In the genomic region with DNA sequence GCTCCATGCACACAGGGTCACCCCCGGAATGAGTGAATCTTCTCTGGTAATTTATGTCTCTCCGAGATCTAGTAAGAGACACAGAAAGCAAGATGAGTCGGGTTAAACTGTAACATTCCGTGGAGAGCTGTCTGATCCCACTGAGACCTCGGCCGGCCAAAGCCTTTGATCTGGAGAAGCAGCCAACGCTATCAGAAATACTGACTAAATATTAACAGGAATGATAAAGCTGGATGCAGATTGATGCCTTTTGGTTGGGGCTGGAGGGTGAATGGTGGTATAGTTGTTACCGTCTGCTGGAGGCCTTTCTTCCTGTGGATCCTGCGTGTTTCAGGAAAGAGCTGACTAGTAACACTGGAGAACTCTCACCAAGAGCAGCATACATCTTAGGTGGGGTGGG, we compare ENCODE assay signal across 29 mouse cellular contexts. TPM values are rescaled to one million over a fixed set of nuclear protein-coding genes. Genes with fewer than 3 reads are reported as not detected.
DNase-seq lines count a peak whose midpoint lies in the region; ATAC-seq lines count a peak whose summit lies in the region.
"Had no signal": no experiment of that assay in that cellular context is flagged by ENCODE, and none has a peak within 500 bp of the region (broad histone marks: within the 10 kb centered on the region; RNA-seq: fewer than 3 reads in every experiment).

Gene Lect2, minus strand, starts transcription at position 102 of the 400 bp plus-strand sequence.

- peak within 1 kb of the TSS; percentile 16; the same call in 1 of the 2 replicates for H3K4me2 ChIP-seq in intestine, embryonic 14.5 days (ENCODE audit: low read length)
- peak within 1 kb of the TSS; percentile 32 for H3K4me2 ChIP-seq in liver, embryonic 15.5 days
- H3K4me2 ChIP-seq: embryonic facial prominence, embryonic 12.5 days; forebrain, embryonic 13.5 days; heart, embryonic 11.5 days; limb, embryonic 15.5 days; stomach, embryonic 15.5 days had no signal

- ATAC-seq in erythroblast, adult 5-6 weeks (replicated peaks; ENCODE audit: low FRiP score, poor library complexity, severe bottlenecking): no peak
- no peak for ATAC-seq in intestine, embryonic 14.5 days (replicated peaks; ENCODE audit: low FRiP score, low TSS enrichment, low read depth)
- no peak for ATAC-seq in liver, embryonic 15.5 days (ENCODE audit: insufficient read depth)
- ATAC-seq: forebrain, embryonic 13.5 days; lung, postnatal 0 days had no signal

- H3K9ac ChIP-seq in intestine, embryonic 14.5 days (ENCODE audit: low read length): no peak within 1 kb of the TSS
- H3K9ac ChIP-seq in liver, embryonic 15.5 days: no peak within 1 kb of the TSS
- H3K9ac ChIP-seq: embryonic facial prominence, embryonic 12.5 days; forebrain, embryonic 13.5 days; limb, embryonic 15.5 days; stomach, embryonic 15.5 days had no signal

- H3K4me3 ChIP-seq in erythroblast, embryonic 14.5 days (replicated peaks): peak within 1 kb of the TSS; percentile 23
- no peak within 1 kb of the TSS for H3K4me3 ChIP-seq in intestine, embryonic 14.5 days (ENCODE audit: low read depth, low read length)
- peak within 1 kb of the TSS; percentile 22 for H3K4me3 ChIP-seq in liver, embryonic 15.5 days (replicated peaks)
- H3K4me3 ChIP-seq: embryonic facial prominence, embryonic 12.5 days; forebrain, embryonic 13.5 days; gastrocnemius, adult 2 months; layer of hippocampus, adult 2 months; left cerebral cortex, adult 2 months; limb, embryonic 15.5 days; stomach, embryonic 15.5 days had no signal

- WGBS in intestine, embryonic 14.5 days: 55% methylated on average over 9 of the region's 9 CpGs
- 53% methylated on average over 9 of the region's 9 CpGs for WGBS in liver, embryonic 15.5 days (ENCODE audit: insufficient replicate concordance)

- H3K9me3 ChIP-seq in erythroblast, embryonic 14.5 days (ENCODE audit: control insufficient read depth, low read length): no peaks in the 10 kb centered on the region
- no peaks in the 10 kb centered on the region for H3K9me3 ChIP-seq in intestine, embryonic 14.5 days (ENCODE audit: control insufficient read depth, low read length)
- H3K9me3 ChIP-seq in liver, embryonic 15.5 days (replicated peaks): no peaks in the 10 kb centered on the region
- H3K9me3 ChIP-seq: embryonic facial prominence, embryonic 12.5 days; forebrain, embryonic 13.5 days; limb, embryonic 15.5 days; stomach, embryonic 15.5 days had no signal

- H3K36me3 ChIP-seq in erythroblast, embryonic 14.5 days (ENCODE audit: control insufficient read depth): no peaks in the 10 kb centered on the region
- H3K36me3 ChIP-seq in intestine, embryonic 14.5 days (ENCODE audit: control insufficient read depth, insufficient read depth, low read length): no peaks in the 10 kb centered on the region
- H3K36me3 ChIP-seq in liver, embryonic 15.5 days (replicated peaks): no peaks in the 10 kb centered on the region
- H3K36me3 ChIP-seq: embryonic facial prominence, embryonic 12.5 days; limb, embryonic 15.5 days; stomach, embryonic 15.5 days had no signal

- no peaks in the 10 kb centered on the region for H3K27me3 ChIP-seq in erythroblast, embryonic 14.5 days (ENCODE audit: control insufficient read depth)
- H3K27me3 ChIP-seq in intestine, embryonic 14.5 days (replicated peaks; ENCODE audit: control insufficient read depth, insufficient read depth, low read length): no peaks in the 10 kb centered on the region
- no peaks in the 10 kb centered on the region for H3K27me3 ChIP-seq in liver, embryonic 15.5 days
- H3K27me3 ChIP-seq: embryonic facial prominence, embryonic 12.5 days; forebrain, embryonic 13.5 days; limb, embryonic 15.5 days; stomach, embryonic 15.5 days had no signal

- H3K4me1 ChIP-seq in erythroblast, embryonic 14.5 days (ENCODE audit: control insufficient read depth): no peaks in the 10 kb centered on the region
- H3K4me1 ChIP-seq in intestine, embryonic 14.5 days (replicated peaks; ENCODE audit: control insufficient read depth, insufficient read depth, low read length): 0 out of 2 replicates have a peak, but pooled peaks cover 6% of the 10 kb centered on the region
- peaks cover 7% of the 10 kb centered on the region for H3K4me1 ChIP-seq in liver, embryonic 15.5 days (replicated peaks)
- H3K4me1 ChIP-seq: embryonic facial prominence, embryonic 12.5 days; limb, embryonic 15.5 days had no signal

- no peak within 1 kb of the TSS for H3K27ac ChIP-seq in intestine, embryonic 14.5 days (ENCODE audit: low read depth)
- no peak within 1 kb of the TSS for H3K27ac ChIP-seq in liver, embryonic 15.5 days (replicated peaks)
- H3K27ac ChIP-seq: embryonic facial prominence, embryonic 12.5 days; forebrain, embryonic 13.5 days; gastrocnemius, adult 2 months; layer of hippocampus, adult 2 months; left cerebral cortex, adult 2 months; limb, embryonic 15.5 days; macrophage; stomach, embryonic 15.5 days had no signal

- no peak for DNase-seq in intestine, embryonic 14.5 days (ENCODE audit: low spot score)
- peak; percentile 18 for DNase-seq in liver
- DNase-seq in kidney, adult 8-10 months: no peak
- DNase-seq in urinary bladder, postnatal 10 days (ENCODE audit: low spot score): no peak
- DNase-seq: cerebellum, adult 18-20 months; cerebellum, postnatal 14 days; gastrocnemius, adult 2 months; kidney, postnatal 25 days; right cerebral cortex, postnatal 4 days; thymus, adult 2 months; thymus, postnatal 4 days had no signal

RNA-seq across cellular contexts. Expression of gene Lect2, which starts in this region (rescaled TPM):
- polyA plus RNA-seq in erythroblast, embryonic 14.5 days (2012): 0.06 TPM in 1 of 2 replicates, not detected in the other
- not detected in 2 replicates for total RNA-seq in erythroblast, adult 5-6 weeks (2015; ENCODE audit: low replicate concordance)
- total RNA-seq in erythroblast, adult 5-6 weeks (2017; ENCODE audit: low replicate concordance): not detected in 2 replicates
- polyA plus RNA-seq in intestine, embryonic 14.5 days (2014; fragmentation: Nextera tagmentation; extraction: Ambion mirVana): 10.5 and 14.1 TPM in 2 replicates
- 50.1 and 52.1 TPM in 2 replicates for polyA plus RNA-seq in liver, embryonic 15.5 days (2015; fragmentation: Nextera tagmentation; extraction: Ambion mirVana)
- total RNA-seq: ES-E14; gastrocnemius, adult 2 months; layer of hippocampus, adult 2 months; left cerebral cortex, adult 2 months; left cerebral cortex, postnatal 36 days; midbrain, postnatal 0 days had no signal
- polyA plus RNA-seq: embryonic facial prominence, embryonic 12.5 days; forebrain, embryonic 13.5 days; heart, postnatal 0 days; hindbrain, embryonic 11.5 days; limb, embryonic 15.5 days; lung, postnatal 0 days; macrophage; midbrain, postnatal 0 days; neural tube, embryonic 14.5 days; thymus, adult 2 months had no signal

Comparison
In these comparisons a context has a peak if more than half of its experiments do, and no peak if none do; other contexts are left out.
1. RNA of gene Lect2 (polyA plus RNA-seq): 50.1 to 52.1 TPM in liver, embryonic 15.5 days and 10.5 to 14.1 TPM in intestine, embryonic 14.5 days; 0.06 TPM in erythroblast, embryonic 14.5 days; every median in the first group is over 10 times any median in the second.